Mouse (Mus musculus) lung, embryonic 14.5 days (tissue): Measurements from ENCODE around the gene Coq4. TPM values are rescaled to one million over a fixed set of nuclear protein-coding genes. Genes with fewer than 3 reads are reported as not detected.
A peak's percentile ranks its signal among the peaks of the same experiment; 100 is the strongest.

Experiments
- ATAC-seq: fragments of 200-750 bp; cut with Nextera tagmentation; 2 replicates; pipeline ENCODE4 v1.8.0; 2017; ENCODE audit warnings: mild to moderate bottlenecking, moderate TSS enrichment, moderate library complexity; ENCODE audit not compliant: insufficient read depth
- DNase-seq: peaks from one replicate; pipeline ENCODE4 v3.0.0-alpha.2; 2015
- H3K27ac ChIP-seq: fragments of 300-500 bp; sonication (generic); 2 replicates; pipeline ENCODE4 v1.5.1; 2014; ENCODE audit warnings: low read depth, mild to moderate bottlenecking, moderate library complexity
- H3K27me3 ChIP-seq: fragments of 300-500 bp; sonication (generic); 2 replicates; pipeline ENCODE4 v1.6.1; 2014; ENCODE audit warnings: low read length, control low read depth; ENCODE audit not compliant: insufficient read depth
- H3K36me3 ChIP-seq: fragments of 300-500 bp; sonication (generic); 2 replicates; pipeline ENCODE4 v1.6.1; 2014; ENCODE audit warnings: control low read depth; ENCODE audit not compliant: insufficient read depth
- H3K4me1 ChIP-seq: fragments of 300-500 bp; sonication (generic); 2 replicates; pipeline ENCODE4 v1.6.1; 2014; ENCODE audit warnings: antibody characterized with exemption, control low read depth; ENCODE audit not compliant: insufficient read depth
- H3K4me2 ChIP-seq: fragments of 300-500 bp; sonication (generic); 2 replicates; pipeline ENCODE4 v1.6.1; 2014; ENCODE audit warnings: mild to moderate bottlenecking
- H3K4me3 ChIP-seq: fragments of 300-500 bp; sonication (generic); 2 replicates; pipeline ENCODE4 v1.5.1; 2014; ENCODE audit warnings: low read depth, low read length
- H3K9ac ChIP-seq: fragments of 300-500 bp; sonication (generic); 2 replicates; pipeline ENCODE4 v1.6.1; 2014
- H3K9me3 ChIP-seq: fragments of 300-500 bp; sonication (generic); 2 replicates; pipeline ENCODE4 v1.6.1; 2016; ENCODE audit warnings: low read depth, low read length, control low read depth
- CTCF ChIP-seq: IDR thresholded peaks from 2 replicates; pipeline ENCODE4 v1.5.1; 2016; ENCODE audit warnings: antibody characterized with exemption, low read depth
- WGBS: fragments of 180-500 bp; shearing (Covaris S2); extraction: QIAGEN DNeasy Blood & Tissue Kit; methylation state at CpG from one replicate; pipeline ENCODE4 v1.1.7; 2014; 5-methylcytosine and 5-hydroxymethylcytosine counted together
- polyA plus RNA-seq: library from polyadenylated mRNA; unstranded; fragments of >200 nt; fragmentation: Nextera tagmentation; extraction: Ambion mirVana; gene quantifications from 2 replicates; pipeline ENCODE4 v1.2.1, GENCODE M21; 2014

Gene Coq4
- polyA plus RNA-seq, 1 experiment from 2014 or later = 37.5 TPM

- Histone ChIP-seq H3K4me3 (no peak overlapping the region), H3K4me2 (no peak overlapping the region), H3K36me3 (peaks cover 39% of the 10 kb centered on the region), H3K27me3 (no peaks in the 10 kb centered on the region), H3K9me3 (no peaks in the 10 kb centered on the region), H3K4me1 (no peaks in the 10 kb centered on the region), H3K27ac (no peak overlapping the region), H3K9ac (no peak overlapping the region)
- WGBS = 90% methylated on average over 2 of the region's 2 CpGs
- DNase-seq (no peak), ATAC-seq (no peak)
- no peak for TF ChIP-seq CTCF
Measured at GRCm38 (mm10) chr2:29792772-29793487, 5.6 kb downstream of the Coq4 start.

DNA sequence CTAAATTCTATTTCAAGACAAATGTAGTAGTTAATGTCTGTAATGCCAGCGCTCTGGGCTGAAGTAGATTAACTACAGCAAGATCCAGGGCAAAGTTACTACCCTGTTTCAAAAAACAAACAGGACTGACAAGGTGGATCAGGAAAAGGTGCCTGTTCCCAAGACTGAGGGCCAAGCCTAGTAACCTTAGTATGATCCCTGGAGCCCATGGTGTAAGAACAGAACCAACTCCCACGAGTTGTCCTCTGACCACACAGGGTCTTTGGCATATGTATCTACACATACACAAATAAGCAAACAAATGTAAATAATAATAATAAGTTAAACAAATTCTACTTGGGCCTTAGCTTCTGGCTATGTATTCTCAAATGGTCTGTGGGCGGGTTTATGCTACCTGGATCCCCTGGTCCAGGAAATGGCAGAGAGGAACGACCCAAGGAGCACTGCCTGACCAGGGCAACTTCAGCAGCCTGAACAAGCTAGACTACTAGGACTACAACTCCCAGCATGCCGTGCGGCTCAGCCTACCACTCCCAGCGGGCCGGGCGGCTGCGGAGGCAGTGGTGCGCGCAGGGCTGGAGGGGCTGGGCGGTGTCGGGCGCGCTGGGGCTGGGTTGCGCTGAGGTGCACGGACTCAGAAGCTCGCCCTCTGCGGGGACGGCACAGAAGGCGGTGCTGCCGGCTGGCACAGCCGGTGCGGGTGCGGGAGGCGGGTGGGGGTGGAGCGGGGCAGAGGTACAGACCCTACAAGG lies 15.0 kb downstream of the Coq4 start, which contains the start of gene Slc27a4:
Gene Slc27a4 (plus strand): TSS at position 560 of the 752 bp plus-strand sequence.
- 4% methylated on average over 28 of the region's 28 CpGs for WGBS
- H3K36me3 ChIP-seq = peaks cover 29% of the 10 kb centered on the region
- peak within 1 kb of the TSS; percentile 76 for H3K4me2 ChIP-seq
- ATAC-seq (peak; percentile 99), DNase-seq (peak; percentile 96)
- H3K9ac ChIP-seq = peak within 1 kb of the TSS; percentile 73
- no peak for TF ChIP-seq CTCF
- no peaks in the 10 kb centered on the region for H3K27me3 ChIP-seq
- H3K9me3 ChIP-seq = no peaks in the 10 kb centered on the region
- H3K4me1 ChIP-seq = no peaks in the 10 kb centered on the region
- H3K27ac ChIP-seq = peak within 1 kb of the TSS; percentile 50; the same call in 1 of the 2 replicates
- H3K4me3 ChIP-seq = peak within 1 kb of the TSS; percentile 82

- Histone ChIP-seq H3K9me3 (no peaks in the 10 kb centered on the region), H3K27me3 (no peaks in the 10 kb centered on the region), H3K36me3 (peaks cover 32% of the 10 kb centered on the region), H3K4me2 (peak overlapping the region; percentile 76), H3K4me1 (no peaks in the 10 kb centered on the region), H3K4me3 (peak overlapping the region; percentile 82), H3K9ac (peak overlapping the region; percentile 73), H3K27ac (peak overlapping the region; percentile 50; the same call in 1 of the 2 replicates)
- DNase-seq (no peak), ATAC-seq (peak; percentile 72)
- under 1% methylated on average over 39 of the region's 39 CpGs for WGBS
- no peak for TF ChIP-seq CTCF
Measured at GRCm38 (mm10) chr2:29802827-29803201, 15.5 kb downstream of the Coq4 start.

GRCm38 (mm10) chr2:29803400-29803831 lies 16.1 kb downstream of the Coq4 start:
- H3K4me2 ChIP-seq = peak overlapping the region; percentile 76
- peak overlapping the region; percentile 82 for H3K4me3 ChIP-seq
- H3K36me3 ChIP-seq = peaks cover 37% of the 10 kb centered on the region
- H3K9me3 ChIP-seq = no peaks in the 10 kb centered on the region
- peak; percentile 47 for TF ChIP-seq CTCF
- ATAC-seq = no peak
- H3K27me3 ChIP-seq = no peaks in the 10 kb centered on the region
- no peak overlapping the region for H3K27ac ChIP-seq
- H3K9ac ChIP-seq = peak overlapping the region; percentile 73
- peak; percentile 50 for DNase-seq
- H3K4me1 ChIP-seq = no peaks in the 10 kb centered on the region
- 19% methylated on average over 6 of the region's 6 CpGs for WGBS

- Histone ChIP-seq H3K27ac (no peak overlapping the region), H3K4me2 (no peak overlapping the region), H3K27me3 (no peaks in the 10 kb centered on the region), H3K9ac (no peak overlapping the region), H3K9me3 (no peaks in the 10 kb centered on the region), H3K4me1 (no peaks in the 10 kb centered on the region), H3K4me3 (no peak overlapping the region), H3K36me3 (peaks cover 48% of the 10 kb centered on the region)
- no peak for TF ChIP-seq CTCF
- DNase-seq (no peak), ATAC-seq (no peak)
- WGBS = 78% methylated on average over 11 of the region's 11 CpGs
Measured at GRCm38 (mm10) chr2:29815678-29816371, 28.5 kb downstream of the Coq4 start.

DNA sequence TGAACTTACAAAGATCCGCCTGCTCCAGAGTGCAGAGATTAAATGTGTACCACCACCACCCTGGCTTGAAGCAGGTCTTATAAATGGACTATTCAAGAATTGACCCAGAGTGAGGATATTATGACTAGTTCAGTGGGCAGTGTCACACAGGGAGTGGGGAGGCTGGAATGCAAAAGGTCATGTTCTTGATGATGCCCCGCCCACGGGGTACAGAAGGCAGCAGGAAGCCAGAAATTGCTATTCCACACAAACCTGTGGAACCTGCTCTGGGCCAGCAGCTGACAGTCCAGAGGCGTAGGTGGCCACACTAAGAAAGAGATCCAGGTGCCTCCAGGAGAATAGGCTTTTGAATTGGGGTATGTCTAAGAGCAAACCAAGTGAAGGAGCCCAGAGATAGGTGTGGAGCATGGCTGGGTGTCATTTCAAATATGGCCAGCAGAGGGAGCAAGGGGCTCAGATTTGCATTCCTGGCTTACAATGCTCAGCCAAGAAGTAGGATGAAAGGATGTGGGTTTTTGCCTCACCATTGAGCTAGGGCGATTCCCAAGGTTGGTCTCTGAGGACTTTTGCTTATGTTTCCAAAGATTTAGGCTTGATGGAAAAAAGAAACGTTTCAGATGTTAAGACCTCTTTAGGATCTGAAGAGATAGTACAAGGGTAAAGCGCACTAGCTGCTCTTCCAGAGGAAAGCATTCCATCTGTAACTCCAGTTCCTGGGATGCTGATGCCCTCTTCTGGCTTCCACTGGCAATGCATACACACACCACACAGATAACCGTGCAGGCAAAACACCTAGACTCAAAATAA lies 30.3 kb downstream of the Coq4 start:
- peak; percentile 90 for TF ChIP-seq CTCF
- Histone ChIP-seq H3K36me3 (peaks cover 30% of the 10 kb centered on the region), H3K9ac (no peak overlapping the region), H3K9me3 (no peaks in the 10 kb centered on the region), H3K4me3 (no peak overlapping the region), H3K4me1 (no peaks in the 10 kb centered on the region), H3K27me3 (no peaks in the 10 kb centered on the region), H3K4me2 (peak overlapping the region; percentile 33), H3K27ac (no peak overlapping the region)
- DNase-seq = peak; percentile 95
- 29% methylated on average over 8 of the region's 8 CpGs for WGBS
- ATAC-seq = peak; percentile 62
